Mouse (Mus musculus) CH12.LX (cell line): ENCODE measurements around the gene Nbea. TPM values are rescaled to one million over a fixed set of nuclear protein-coding genes. Genes with fewer than 3 reads are reported as not detected.

Source experiments
- DNase-seq: peaks from one replicate; pipeline ENCODE4 v3.0.0-alpha.2; 2013; ENCODE audit errors: extremely low read depth
- H3K27ac ChIP-seq: 2 replicates; pipeline ENCODE4 v1.5.1; 2012; ENCODE audit warnings: low read depth, mild to moderate bottlenecking, control low read depth, moderate library complexity; ENCODE audit not compliant: insufficient read depth
- H3K27me3 ChIP-seq: replicated peaks from 2 replicates; pipeline ENCODE3; 2012; ENCODE audit warnings: inconsistent platforms
- H3K36me3 ChIP-seq, 2 experiments: replicated peaks in 1 of 2; 2 replicates each; pipeline versions ENCODE3 to v1.6.1; 2012; ENCODE audit warnings: inconsistent platforms in 1 of 2, low read length in 1 of 2, mild to moderate bottlenecking in 1 of 2, mixed read lengths in 1 of 2, moderate library complexity in 1 of 2; ENCODE audit not compliant: control insufficient read depth in 1 of 2, insufficient read depth in 1 of 2
- H3K4me1 ChIP-seq, 2 experiments: 2 replicates each; pipeline ENCODE4 v1.6.1; 2012; ENCODE audit warnings: inconsistent platforms in 1 of 2, moderate library complexity in 1 of 2; ENCODE audit not compliant: insufficient read depth in 2 of 2, control insufficient read depth in 1 of 2
- H3K4me2 ChIP-seq: 2 replicates; pipeline ENCODE4 v1.6.1; 2012; ENCODE audit warnings: low read depth, mild to moderate bottlenecking, control low read depth; ENCODE audit not compliant: poor library complexity, insufficient read depth, severe bottlenecking
- H3K4me3 ChIP-seq, 3 experiments: fragments of 150-350 bp in 1 of 3; sonication (generic) in 1 of 3; replicated peaks in 1 of 3; 2 replicates each; pipeline versions ENCODE3 to v1.5.1; 2011 to 2012; ENCODE audit warnings: low read depth in 2 of 3, low read length in 2 of 3, mild to moderate bottlenecking in 2 of 3, moderate library complexity in 2 of 3, control low read depth in 1 of 3, improper control_type of control experiment in 1 of 3, inconsistent platforms in 1 of 3, mixed read lengths in 1 of 3; ENCODE audit not compliant: poor library complexity in 1 of 3
- H3K79me2 ChIP-seq: replicated peaks from 2 replicates; pipeline ENCODE4 v1.6.1; 2012; ENCODE audit warnings: mild to moderate bottlenecking, moderate library complexity; ENCODE audit not compliant: control insufficient read depth, poor library complexity, insufficient read depth, severe bottlenecking; ENCODE audit errors: extremely low read depth
- H3K9ac ChIP-seq: 2 replicates; pipeline ENCODE4 v1.6.1; 2012; ENCODE audit warnings: low read depth, mild to moderate bottlenecking, control low read depth, moderate library complexity; ENCODE audit not compliant: insufficient read depth
- H3K9me3 ChIP-seq: replicated peaks from 2 replicates; pipeline ENCODE3; 2012; ENCODE audit warnings: low read length, inconsistent platforms, mixed read lengths
- CTCF ChIP-seq, 2 experiments: IDR thresholded peaks in 1 of 2; conservative IDR thresholded peaks in 1 of 2; 2 replicates each; pipeline ENCODE4 v1.5.1; 2011 to 2012; ENCODE audit warnings: low read depth in 2 of 2, low read length in 2 of 2, improper control_type of control experiment in 1 of 2, inconsistent platforms in 1 of 2, mild to moderate bottlenecking in 1 of 2, moderate library complexity in 1 of 2
- EP300 ChIP-seq: IDR thresholded peaks from 2 replicates; pipeline ENCODE4 v1.6.1; 2011; ENCODE audit warnings: low read length, improper control_type of control experiment
- ETS1 ChIP-seq: conservative IDR thresholded peaks from 2 replicates; pipeline ENCODE4 v1.6.1; 2012; ENCODE audit warnings: low read depth, mild to moderate bottlenecking, inconsistent platforms, low read length, improper control_type of control experiment, moderate library complexity
- GABPA ChIP-seq: IDR thresholded peaks from 2 replicates; pipeline ENCODE4 v1.6.1; 2012; ENCODE audit warnings: low read depth, low read length, improper control_type of control experiment, inconsistent platforms; ENCODE audit not compliant: insufficient replicate concordance
- IRF4 ChIP-seq: IDR thresholded peaks from 2 replicates; pipeline ENCODE4 v1.6.1; 2014; ENCODE audit warnings: low read depth, mild to moderate bottlenecking, inconsistent platforms, low read length, improper control_type of control experiment
- MAFK ChIP-seq: IDR thresholded peaks from 2 replicates; pipeline ENCODE4 v1.6.1; 2011; ENCODE audit warnings: low read length, improper control_type of control experiment; ENCODE audit not compliant: insufficient replicate concordance
- MAX ChIP-seq: IDR thresholded peaks from 2 replicates; pipeline ENCODE4 v1.6.1; 2011; ENCODE audit warnings: low read length, improper control_type of control experiment
- MAZ ChIP-seq: IDR thresholded peaks from 2 replicates; pipeline ENCODE4 v1.6.1; 2012; ENCODE audit warnings: low read depth, mild to moderate bottlenecking, inconsistent platforms, low read length, improper control_type of control experiment, moderate library complexity
- NELFE ChIP-seq: IDR thresholded peaks from 2 replicates; pipeline ENCODE4 v1.6.1; 2011; ENCODE audit warnings: low read depth, low read length, improper control_type of control experiment
- PAX5 ChIP-seq: IDR thresholded peaks from 2 replicates; pipeline ENCODE4 v1.6.1; 2012; ENCODE audit warnings: low read length, inconsistent platforms, mixed read lengths
- POLR2AphosphoS2 ChIP-seq: IDR thresholded peaks from 2 replicates; pipeline ENCODE4 v1.6.1; 2011; ENCODE audit warnings: low read depth, low read length, improper control_type of control experiment
- RAD21 ChIP-seq: IDR thresholded peaks from 2 replicates; pipeline ENCODE4 v1.6.1; 2011; ENCODE audit warnings: low read depth, mild to moderate bottlenecking, low read length, improper control_type of control experiment, moderate library complexity
- RCOR1 ChIP-seq: conservative IDR thresholded peaks from 2 replicates; pipeline ENCODE4 v1.6.1; 2012; ENCODE audit warnings: low read depth, mild to moderate bottlenecking, inconsistent platforms, low read length, improper control_type of control experiment
- SIN3A ChIP-seq: IDR thresholded peaks from 2 replicates; pipeline ENCODE4 v1.6.1; 2012; ENCODE audit warnings: low read length, improper control_type of control experiment, inconsistent platforms
- TCF12 ChIP-seq: IDR thresholded peaks from 2 replicates; pipeline ENCODE4 v1.6.1; 2014; ENCODE audit warnings: low read depth, mild to moderate bottlenecking, inconsistent platforms, low read length, improper control_type of control experiment
- UBTF ChIP-seq: IDR thresholded peaks from 2 replicates; pipeline ENCODE4 v1.6.1; 2012; ENCODE audit warnings: low read depth, mild to moderate bottlenecking, inconsistent platforms, low read length, improper control_type of control experiment, moderate library complexity
- USF1 ChIP-seq: IDR thresholded peaks from 2 replicates; pipeline ENCODE4 v1.6.1; 2014; ENCODE audit warnings: low read depth, mild to moderate bottlenecking, inconsistent platforms, low read length, improper control_type of control experiment
- USF2 ChIP-seq: conservative IDR thresholded peaks from 2 replicates; pipeline ENCODE4 v1.6.1; 2011; ENCODE audit warnings: low read depth, low read length, improper control_type of control experiment
- ZC3H11A ChIP-seq: IDR thresholded peaks from 2 replicates; pipeline ENCODE4 v1.6.1; 2012; ENCODE audit warnings: low read depth, mild to moderate bottlenecking, inconsistent platforms, low read length, improper control_type of control experiment
- ZNF384 ChIP-seq: IDR thresholded peaks from 2 replicates; pipeline ENCODE4 v1.6.1; 2012; ENCODE audit warnings: low read depth, low read length, improper control_type of control experiment, inconsistent platforms
- dilution Hi-C: fragments of 300-500 bp; cut with MboI; formaldehyde crosslinking; loops from 2 replicates; pipeline ENCODE4 v1.14.3; 2020; ENCODE audit warnings: low sequenced_read_pairs; ENCODE audit not compliant: extremely low pct_unique_long_range_greater_than_20kb, extremely low pct_ligation_motif_present
- in situ Hi-C: fragments of 300-500 bp; cut with MboI; formaldehyde crosslinking; loops from 3 replicates; pipeline ENCODE4 v1.14.3; 2019; ENCODE audit warnings: low sequenced_read_pairs, low pct_ligation_motif_present, low pct_unique_long_range_greater_than_20kb, mixed read lengths
- polyA plus RNA-seq: library from polyadenylated mRNA; unstranded; fragments of >175 nt; gene quantifications from 2 replicates; pipeline ENCODE4 v1.2.1, GENCODE M21; 2012; ENCODE audit warnings: low read depth; ENCODE audit not compliant: insufficient read length
- total RNA-seq, 2 experiments: library from RNA; depleted of rRNA; stranded (reverse); fragments of 300-350 nt in 1 of 2; fragments of >200 nt in 1 of 2; gene quantifications; 2 replicates each; pipeline ENCODE4 v1.2.3; 2012 to 2014

Gene Nbea
- total and polyA plus RNA-seq, 3 experiments: 0.04 TPM; not detected in 2

DNA sequence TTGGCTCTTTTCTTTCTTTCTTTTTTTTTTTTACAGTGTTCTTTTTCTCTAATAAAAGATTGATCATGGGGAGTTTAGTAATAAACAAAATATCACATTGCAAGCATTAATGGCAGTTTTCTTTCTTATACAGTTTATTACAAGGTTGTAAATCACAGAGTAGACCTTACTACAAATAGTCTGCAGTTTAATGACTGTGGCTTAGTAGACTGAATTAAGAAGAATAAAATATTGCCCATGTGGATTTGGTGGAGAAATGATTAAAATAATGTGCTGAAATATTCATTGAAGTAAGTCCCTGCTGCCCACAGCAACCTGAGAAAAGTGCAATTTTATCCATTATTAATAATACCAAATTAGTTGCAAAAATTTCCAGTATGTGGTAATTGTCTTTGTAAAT lies 363.9 kb downstream of the Nbea start:
- dilution Hi-C loops: no loop called here
- in situ Hi-C loops: no loop called here

DNA sequence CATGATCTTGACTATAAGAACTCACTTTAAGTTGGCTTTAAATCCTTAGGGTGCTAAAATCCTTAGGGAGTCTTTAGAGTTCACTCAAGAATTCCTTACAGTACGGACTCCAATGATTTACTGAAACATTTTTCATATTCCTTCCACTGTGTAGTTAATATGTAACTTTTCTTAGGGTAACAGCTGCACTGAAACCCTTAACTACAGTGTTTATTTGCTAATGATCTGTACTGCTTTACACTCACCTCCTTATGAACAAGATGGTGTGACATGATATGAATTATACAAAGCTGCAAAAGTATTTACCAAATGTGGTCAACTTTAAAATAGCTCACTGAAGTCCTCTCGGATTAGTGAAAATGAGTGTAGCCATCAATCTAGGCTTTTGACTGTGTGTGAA lies 365.4 kb downstream of the Nbea start:
- Histone ChIP-seq H3K4me3 (no peak overlapping the region), H3K9me3 (peaks cover 40% of the 10 kb centered on the region), H3K4me2 (no peak overlapping the region), H3K27ac (no peak overlapping the region), H3K36me3 (no peaks in the 10 kb centered on the region), H3K4me1 (no peaks in the 10 kb centered on the region), H3K9ac (no peak overlapping the region), H3K79me2 (no peaks in the 10 kb centered on the region), H3K27me3 (no peaks in the 10 kb centered on the region)
- in situ Hi-C loops: no loop called here
- dilution Hi-C loops: no loop called here
- no peak for TF ChIP-seq GABPA
- TF ChIP-seq IRF4: no peak
- TF ChIP-seq ZC3H11A: no peak
- no peak for TF ChIP-seq MAX
- TF ChIP-seq NELFE: no peak
- TF ChIP-seq RAD21: no peak
- TF ChIP-seq RCOR1: no peak
- DNase-seq: no peak

More for the DNA sequence above, 363.9 kb downstream of the Nbea start:
- Histone ChIP-seq H3K9ac (no peak overlapping the region), H3K36me3 (no peaks in the 10 kb centered on the region), H3K27me3 (no peaks in the 10 kb centered on the region), H3K4me2 (no peak overlapping the region), H3K79me2 (no peaks in the 10 kb centered on the region), H3K27ac (no peak overlapping the region), H3K4me3 (no peak overlapping the region), H3K4me1 (no peaks in the 10 kb centered on the region), H3K9me3 (peaks cover 45% of the 10 kb centered on the region)
- TF ChIP-seq UBTF: no peak
- TF ChIP-seq MAZ: no peak
- TF ChIP-seq USF2: no peak
- no peak for TF ChIP-seq GABPA
- no peak for TF ChIP-seq TCF12
- TF ChIP-seq CTCF (conservative IDR thresholded peaks at IDR 0.05 in 1 of 2, IDR thresholded peaks at IDR 0.05 in 1 of 2; ENCODE audit: low read depth in 2 of 2, low read length in 2 of 2): no peak
- TF ChIP-seq SIN3A: no peak
- no peak for TF ChIP-seq PAX5
- TF ChIP-seq ETS1: no peak
- no peak for TF ChIP-seq EP300
- no peak for TF ChIP-seq MAFK
- no peak for TF ChIP-seq ZNF384
- no peak for TF ChIP-seq POLR2AphosphoS2
- TF ChIP-seq USF1: no peak
- no peak for DNase-seq
